Mouse (Mus musculus) spleen, postnatal 10 days (tissue): ENCODE measurements around the gene Mab21l3.
A peak's percentile ranks its signal among the peaks of the same experiment; 100 is the strongest.
"Not testable (repeated sequence)": the region's sequence is repeated elsewhere in the genome, so short reads cannot be mapped to it uniquely, and the experiment has no call there.

Experiments
- DNase-seq, 2 experiments: peaks; one replicate each; pipeline ENCODE4 v3.0.0; 2021 to 2022; ENCODE audit warnings: low spot score in 2 of 2

Gene Mab21l3

GRCm38 (mm10) chr3:101842372-101843094, 6.2 kb downstream of the Mab21l3 start:
- no peak for DNase-seq

- no peak for DNase-seq
These were observed 9.4 kb downstream of the Mab21l3 start for GRCm38 (mm10) chr3:101839327-101839726.

- no peak for DNase-seq
These were observed 11.8 kb downstream of the Mab21l3 start for GRCm38 (mm10) chr3:101836971-101837370.

GRCm38 (mm10) chr3:101836532-101836931, 12.2 kb downstream of the Mab21l3 start:
- no peak for DNase-seq

GRCm38 (mm10) chr3:101836045-101836444, 12.7 kb downstream of the Mab21l3 start:
- DNase-seq, result no peak

GRCm38 (mm10) chr3:101831189-101831858, 17.4 kb downstream of the Mab21l3 start:
- DNase-seq, result no peak

- DNase-seq, result no peak
These were observed 18.7 kb downstream of the Mab21l3 start for GRCm38 (mm10) chr3:101829881-101830616.

- DNase-seq, result no peak
These were observed 20.2 kb downstream of the Mab21l3 start for GRCm38 (mm10) chr3:101828595-101828994.

GRCm38 (mm10) chr3:101827220-101827715, 21.5 kb downstream of the Mab21l3 start:
- no peak for DNase-seq

GRCm38 (mm10) chr3:101824338-101824737, 24.4 kb downstream of the Mab21l3 start:
- DNase-seq, result no peak

GRCm38 (mm10) chr3:101822052-101822451, 26.7 kb downstream of the Mab21l3 start:
- DNase-seq, result no peak

- not testable (repeated sequence) for DNase-seq
These were observed 28.1 kb downstream of the Mab21l3 start for GRCm38 (mm10) chr3:101820708-101821107.

GRCm38 (mm10) chr3:101816006-101816405, 32.8 kb downstream of the Mab21l3 start:
- no peak for DNase-seq

- DNase-seq, result no peak
These were observed 34.0 kb downstream of the Mab21l3 start for GRCm38 (mm10) chr3:101814790-101815189.

- DNase-seq, result peak in 1 of 2 experiments; percentile 55
These were observed 36.3 kb downstream of the Mab21l3 start for GRCm38 (mm10) chr3:101812341-101812962.

- DNase-seq, result no peak
These were observed 36.8 kb downstream of the Mab21l3 start for GRCm38 (mm10) chr3:101811931-101812330.

- no peak for DNase-seq
These were observed 41.1 kb downstream of the Mab21l3 start for GRCm38 (mm10) chr3:101807646-101808045.

- DNase-seq, result no peak
These were observed 41.8 kb downstream of the Mab21l3 start for GRCm38 (mm10) chr3:101806941-101807340.

GRCm38 (mm10) chr3:101806149-101806548, 42.6 kb downstream of the Mab21l3 start:
- peak; percentile 50 to 75 for DNase-seq

GRCm38 (mm10) chr3:101805562-101806004, 43.2 kb downstream of the Mab21l3 start:
- DNase-seq, result no peak

GRCm38 (mm10) chr3:101804971-101805561, 43.7 kb downstream of the Mab21l3 start:
- no peak for DNase-seq
